Mouse (Mus musculus): ENCODE data around the gene Ccl27a.

Ccl27a gene

DNA sequence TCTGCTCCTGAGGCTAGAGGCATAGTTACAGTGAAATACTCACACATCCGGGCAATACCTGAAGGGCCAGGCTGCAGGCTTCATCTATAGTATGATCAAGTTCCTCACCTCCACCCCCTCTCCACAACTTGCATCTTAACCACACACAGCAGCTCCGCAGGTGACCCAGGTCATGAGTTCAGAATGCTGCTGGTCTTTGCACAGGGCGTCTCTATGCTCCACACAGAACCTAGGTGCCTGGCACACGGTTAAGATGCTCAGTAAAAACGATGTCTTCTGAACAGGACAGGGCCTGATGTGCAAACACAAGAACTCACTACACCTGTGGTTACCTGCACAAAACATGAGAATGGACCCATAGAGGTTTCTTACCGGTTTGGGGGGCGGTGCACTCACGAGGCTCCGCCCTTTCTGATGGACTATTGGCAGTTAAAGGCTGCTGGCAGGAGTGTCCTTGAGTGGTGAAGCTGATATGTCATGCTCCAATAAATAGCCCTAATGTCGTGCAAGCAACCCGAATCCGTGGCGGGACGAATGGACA lies 19.2 kb downstream of the Ccl27a start, which contains the start of gene Galt:
TSS of gene Galt (plus strand) at position 432 of the 541 bp plus-strand sequence.
- no peak for DNase-seq

DNA sequence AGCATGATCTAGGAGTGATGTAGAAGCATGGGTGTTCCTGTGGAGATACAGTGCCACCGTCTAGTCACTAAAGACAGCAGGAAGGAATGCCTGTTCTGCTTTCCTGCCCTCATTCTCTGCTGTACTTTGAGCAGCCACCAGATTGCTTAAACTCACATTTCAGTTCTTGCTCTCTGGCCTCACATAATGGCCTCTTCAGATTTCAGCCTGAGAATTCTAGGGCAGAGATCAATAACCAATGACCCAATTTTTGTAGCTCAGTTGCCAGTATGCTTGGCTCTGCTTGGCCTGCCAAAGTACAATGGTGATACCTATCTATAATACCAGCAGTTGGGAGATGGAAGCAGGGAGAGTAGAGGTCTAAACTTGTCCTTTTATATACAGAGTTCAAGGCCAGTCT lies 29.0 kb downstream of the Ccl27a start:
- no peak for DNase-seq

DNA sequence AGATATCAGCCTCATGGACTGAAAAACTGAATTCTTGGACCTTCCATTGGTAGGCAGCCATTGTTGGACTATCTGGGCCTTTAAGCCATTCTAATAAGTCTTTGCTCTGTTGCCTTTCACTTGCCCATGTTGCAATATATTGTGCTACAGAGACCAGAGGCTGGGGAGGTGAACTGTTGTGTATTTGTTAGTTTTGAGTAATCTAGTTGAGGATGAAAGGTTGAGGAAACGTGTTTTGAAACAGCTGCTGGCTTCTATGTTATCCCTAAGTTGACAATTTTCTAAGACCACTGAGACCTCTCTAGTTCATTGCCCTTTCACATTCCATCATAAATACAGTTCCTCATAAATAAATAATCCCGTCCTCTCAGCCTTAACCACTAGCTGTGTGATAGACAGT lies 29.9 kb downstream of the Ccl27a start:
- no peak for DNase-seq

DNA sequence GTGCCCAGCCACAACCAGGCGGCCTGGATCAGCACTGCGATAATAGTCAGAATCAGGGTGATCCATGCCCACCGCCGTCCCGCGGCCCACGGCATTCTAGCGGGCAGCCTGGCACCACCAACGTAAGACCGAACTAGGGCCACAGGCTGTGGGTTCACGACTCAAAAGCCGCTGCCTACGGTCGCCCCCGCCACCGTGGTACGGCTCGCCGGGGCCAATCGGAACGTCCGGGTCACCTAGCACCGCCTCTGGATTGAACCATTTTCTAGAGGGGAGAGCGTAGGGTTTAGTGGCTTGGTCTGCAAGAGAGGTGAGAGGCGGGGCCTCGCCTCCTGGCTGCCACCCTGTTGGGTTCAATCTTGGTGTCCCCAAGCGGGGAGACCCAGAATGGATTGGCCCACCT lies 32.9 kb downstream of the Ccl27a start:
- peak; percentile 89 to 94 for DNase-seq

DNA sequence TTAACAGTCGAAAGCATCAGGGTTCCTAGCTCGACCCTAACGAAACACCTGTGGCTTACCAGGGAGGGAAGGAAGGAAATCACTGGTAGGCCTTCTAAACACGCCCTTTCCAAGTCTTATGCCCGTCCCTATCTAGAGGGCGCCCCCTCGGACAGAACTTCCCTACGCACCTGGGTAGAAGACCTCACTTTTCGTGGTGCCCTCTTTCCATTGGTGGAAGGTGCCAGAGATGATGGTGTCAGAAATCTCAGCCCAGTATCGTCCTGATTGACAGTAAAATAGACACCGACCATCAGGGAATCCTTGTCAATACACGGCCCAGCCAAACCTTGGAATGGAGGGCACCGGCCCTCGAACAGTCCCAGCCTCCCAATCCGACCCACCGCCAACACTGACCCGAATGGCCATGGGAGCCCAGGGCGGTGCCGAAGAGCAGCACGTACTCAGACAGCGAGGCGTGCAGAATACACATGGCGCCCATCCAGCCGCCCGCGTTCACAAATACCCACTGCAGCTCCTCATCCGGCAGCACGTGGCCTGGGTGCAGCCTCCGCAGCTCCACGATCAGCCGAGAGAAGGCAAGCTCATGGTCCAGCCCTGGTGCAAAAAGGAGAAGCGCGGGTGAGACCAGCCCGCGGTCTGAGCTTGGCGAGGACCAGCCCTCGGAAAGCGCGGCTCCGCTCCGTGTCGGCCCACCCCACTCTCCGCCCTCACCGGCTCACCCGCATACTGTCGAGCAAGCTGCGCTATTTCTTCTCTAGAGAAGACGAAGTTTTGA lies 33.5 kb downstream of the Ccl27a start:
- DNase-seq = peak; percentile 45 to 47

DNA sequence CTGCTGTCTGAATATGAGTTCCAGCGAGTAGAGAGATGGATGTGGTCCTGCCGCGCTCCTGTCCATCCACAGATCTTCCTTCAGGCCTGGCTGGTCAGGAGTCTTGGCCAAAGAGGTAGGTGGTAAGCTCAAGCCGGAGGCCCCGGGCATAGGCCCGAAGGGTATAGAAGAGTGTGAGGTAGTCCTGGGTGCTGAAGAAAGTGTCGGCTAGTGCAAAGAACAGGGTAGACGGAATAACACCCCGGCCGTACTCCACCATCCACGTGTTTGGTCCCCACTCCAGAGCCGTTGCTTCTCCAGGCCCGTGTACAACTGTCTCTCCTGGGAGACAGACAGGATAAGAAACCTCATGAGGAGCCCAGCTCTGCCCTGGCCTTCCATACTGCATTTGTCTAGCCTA lies 34.8 kb downstream of the Ccl27a start:
- no peak for DNase-seq

DNA sequence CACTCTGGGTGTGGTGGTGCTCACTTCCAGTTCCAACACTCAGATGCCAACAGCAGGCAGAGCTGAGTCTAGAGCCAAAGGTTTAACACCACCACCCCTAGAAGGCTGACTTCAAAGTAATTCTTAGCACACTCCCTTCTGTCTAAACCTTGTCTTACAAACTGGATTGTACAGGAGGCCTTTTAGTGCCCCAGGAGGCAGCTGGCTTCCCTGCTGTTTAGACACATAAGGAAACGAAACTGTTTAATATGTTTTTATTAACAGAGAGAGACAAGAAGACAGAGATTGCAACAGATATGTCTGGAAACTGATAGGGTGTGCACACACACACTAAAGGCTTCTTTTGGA lies 35.8 kb downstream of the Ccl27a start:
- DNase-seq = no peak

DNA sequence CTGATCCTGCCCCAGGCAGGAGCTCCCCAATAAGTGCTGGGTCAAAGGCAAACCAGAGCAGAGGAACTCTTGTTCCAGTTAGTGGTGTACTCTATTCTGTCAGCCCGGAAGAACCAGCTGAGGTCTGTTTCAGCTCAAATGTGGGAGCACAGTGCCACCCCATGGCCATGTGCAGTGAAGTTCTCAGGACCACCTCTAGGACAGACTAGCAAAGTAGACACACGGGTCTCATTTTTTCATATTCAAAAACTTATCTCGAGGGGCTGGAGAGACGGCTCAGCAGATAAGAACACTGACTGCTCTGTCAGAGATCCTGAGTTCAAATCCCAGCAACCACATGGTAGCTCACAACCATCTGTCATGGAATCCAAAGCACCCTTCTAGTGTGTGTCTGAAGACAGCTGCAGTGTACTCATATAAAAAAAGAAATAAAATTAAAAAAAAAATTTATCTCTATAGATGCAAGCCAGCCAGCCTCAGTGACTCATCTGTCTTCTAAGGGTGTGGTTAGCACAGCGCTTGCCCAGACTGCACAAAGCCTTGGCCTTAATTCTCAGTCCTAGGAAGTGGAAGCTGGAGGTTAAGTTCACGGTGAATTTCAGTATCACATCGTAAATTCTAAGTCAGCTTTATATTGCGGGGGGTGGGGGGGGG lies 36.3 kb downstream of the Ccl27a start:
- DNase-seq = peak; percentile 50 to 61

DNA sequence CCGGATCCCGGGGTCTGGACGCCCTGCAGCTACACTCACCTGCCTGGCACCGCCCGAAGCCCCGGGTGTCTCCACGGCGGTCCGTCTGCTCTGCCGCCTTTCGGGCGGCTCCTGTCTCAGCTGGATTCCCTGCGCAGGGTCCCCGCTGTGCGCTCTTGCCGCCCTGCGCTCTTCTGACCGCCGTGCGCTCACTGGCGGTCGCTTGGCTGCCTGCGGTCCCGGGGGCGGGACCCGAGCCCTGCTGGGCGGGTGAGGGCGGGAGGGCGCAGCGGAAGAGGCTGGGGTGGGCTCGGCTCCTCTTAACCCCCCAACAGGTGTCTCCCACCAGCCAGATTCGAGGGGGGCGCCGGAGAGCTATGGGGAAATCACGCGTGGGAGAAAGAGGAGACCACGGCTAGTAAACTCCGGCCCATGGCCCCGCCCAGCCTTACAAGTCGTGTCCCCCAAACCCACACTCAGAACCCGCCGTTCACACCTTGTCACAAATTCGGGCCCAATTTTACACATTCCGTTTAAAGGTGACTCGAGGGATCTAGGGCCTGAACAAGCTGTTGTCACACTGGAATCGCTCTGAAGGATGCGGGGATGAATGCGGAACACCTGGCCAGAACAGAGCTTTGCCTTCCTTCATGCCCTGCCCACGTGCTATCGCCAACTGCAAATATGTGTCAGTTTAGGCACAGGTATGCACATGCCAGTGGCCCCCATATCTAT lies 42.8 kb downstream of the Ccl27a start, which contains the start of gene Arid3c:
TSS of gene Arid3c (minus strand) at position 91 of the 714 bp plus-strand sequence.
- peak; percentile 43 to 54 for DNase-seq

DNA sequence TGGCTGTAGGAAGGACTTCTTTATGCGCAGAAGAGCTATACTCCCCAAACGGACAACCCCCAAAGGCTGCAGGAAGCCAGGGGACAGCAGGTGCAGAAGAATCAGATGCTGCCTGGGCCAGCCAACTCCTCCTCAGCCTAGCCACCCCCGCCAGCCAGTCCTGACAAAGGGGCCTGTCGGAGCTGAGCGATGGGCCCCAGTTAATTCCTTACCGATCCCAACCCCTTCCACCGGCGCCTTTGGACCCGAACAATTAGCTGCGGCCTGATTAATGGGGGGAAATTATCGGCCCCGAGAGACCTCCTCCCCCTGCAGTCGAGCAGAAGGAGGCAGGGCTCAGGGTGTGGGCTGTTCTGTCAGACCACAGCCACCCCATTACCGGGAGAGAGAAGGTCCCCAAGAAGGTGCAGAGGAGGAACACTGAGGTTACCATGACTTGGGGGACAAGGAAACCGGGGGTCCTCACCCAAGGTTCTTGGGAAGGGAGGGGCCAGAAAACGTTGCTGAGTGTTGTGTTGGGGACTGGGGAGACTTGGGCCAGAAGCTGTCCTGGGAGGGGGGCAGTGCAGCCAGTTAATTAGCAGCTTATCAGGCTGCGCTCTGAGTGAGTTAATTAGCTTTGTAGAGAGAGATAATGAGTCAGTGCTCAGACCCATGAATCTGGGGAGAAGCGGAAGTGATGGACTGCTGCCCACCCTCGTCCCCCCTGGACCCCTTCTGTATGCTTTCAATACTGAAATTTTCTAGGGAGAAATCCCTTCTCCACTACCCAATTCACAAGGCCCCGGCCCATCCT lies 47.0 kb downstream of the Ccl27a start:
- DNase-seq = no peak

DNA sequence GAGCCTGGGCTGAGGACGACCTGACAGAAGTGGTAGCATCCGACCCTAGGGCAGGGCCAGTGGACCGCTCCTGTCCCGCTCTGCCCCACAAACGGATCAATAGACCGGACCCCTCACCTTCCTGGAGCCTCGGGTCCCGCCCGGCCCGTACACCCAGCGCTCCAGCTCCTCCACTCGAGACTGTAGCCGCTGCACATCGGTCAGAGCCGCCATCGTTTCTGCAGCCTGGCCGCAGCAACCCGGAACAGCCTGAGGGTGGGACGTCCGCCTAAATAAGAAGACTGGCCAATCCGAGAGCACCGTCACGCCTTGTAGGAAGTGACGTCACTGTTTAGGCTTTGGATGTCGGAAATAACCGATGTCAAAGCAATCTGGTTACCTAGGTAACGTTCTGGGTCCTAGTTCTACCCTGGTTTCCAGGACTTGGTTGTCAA lies 51.1 kb downstream of the Ccl27a start, which contains the start of gene Dctn3:
TSS of gene Dctn3 (minus strand) at position 253 of the 434 bp plus-strand sequence.
- DNase-seq = peak; percentile 76 to 80

All from thymus, adult 18-20 months (tissue).